Mouse (Mus musculus): ENCODE measurements around the gene Myo1f.

DNA sequence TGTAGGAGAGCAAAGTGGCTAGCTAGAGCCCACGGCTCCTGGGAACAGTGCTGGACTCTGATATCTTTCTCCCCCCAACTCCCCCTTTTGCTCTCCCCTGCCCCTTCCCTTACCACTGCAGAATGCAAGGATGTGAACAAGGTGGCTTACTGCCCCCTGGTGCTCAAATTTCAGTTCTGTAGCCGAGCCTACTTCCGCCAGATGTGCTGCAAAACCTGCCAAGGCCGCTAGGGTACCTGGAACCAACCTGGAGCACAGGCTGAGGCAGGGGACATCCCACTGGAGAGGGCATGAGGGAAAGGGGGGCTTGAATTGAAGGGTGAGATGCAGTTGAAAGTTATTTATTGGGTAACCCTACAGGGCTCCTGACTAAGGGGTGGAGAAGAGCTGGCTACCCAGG is 2.5 kb upstream of the Myo1f start:
- TF ChIP-seq CTCF (IDR thresholded peaks at IDR 0.05; ENCODE audit: control insufficient read depth, insufficient read depth, insufficient replicate concordance, low read depth, low read length) (peak; percentile 51), POLR2A (IDR thresholded peaks at IDR 0.05; ENCODE audit: control insufficient read depth, low read depth, low read length) (no peak)
